Mouse (Mus musculus) stomach, embryonic 14.5 days (tissue): ENCODE results near the gene Stambpl1. TPM values are rescaled to one million over a fixed set of nuclear protein-coding genes. Genes with fewer than 3 reads are reported as not detected.

Experiments
- ATAC-seq: fragments of 200-750 bp; cut with Nextera tagmentation; 2 replicates; pipeline ENCODE4 v1.8.0; 2017; ENCODE audit warnings: low read depth, moderate TSS enrichment; ENCODE audit not compliant: insufficient number of reproducible peaks, insufficient read depth, low FRiP score
- H3K27ac ChIP-seq: fragments of 300-500 bp; sonication (generic); 2 replicates; pipeline ENCODE4 v1.5.1; 2014; ENCODE audit warnings: mild to moderate bottlenecking, low read length, moderate library complexity, mixed read lengths
- H3K27me3 ChIP-seq: fragments of 300-500 bp; sonication (generic); 2 replicates; pipeline ENCODE4 v1.6.1; 2014; ENCODE audit warnings: low read length, control low read depth, mixed read lengths; ENCODE audit not compliant: control insufficient read depth, insufficient read depth
- H3K36me3 ChIP-seq: fragments of 300-500 bp; sonication (generic); 2 replicates; pipeline ENCODE4 v1.6.1; 2014; ENCODE audit warnings: mild to moderate bottlenecking, control low read depth, low read length, moderate library complexity, mixed read lengths; ENCODE audit not compliant: control insufficient read depth, insufficient read depth
- H3K4me1 ChIP-seq: fragments of 300-500 bp; sonication (generic); 2 replicates; pipeline ENCODE4 v1.6.1; 2014; ENCODE audit warnings: low read length, control low read depth, mixed read lengths; ENCODE audit not compliant: control insufficient read depth, insufficient read depth
- H3K4me2 ChIP-seq: fragments of 300-500 bp; sonication (generic); replicated peaks from 2 replicates; pipeline ENCODE4 v1.6.1; 2014; ENCODE audit warnings: low read depth, low read length, control low read depth
- H3K4me3 ChIP-seq: fragments of 300-500 bp; sonication (generic); 2 replicates; pipeline ENCODE4 v1.5.1; 2014; ENCODE audit warnings: low read depth, low read length, control low read depth
- H3K9ac ChIP-seq: fragments of 300-500 bp; sonication (generic); replicated peaks from 2 replicates; pipeline ENCODE4 v1.6.1; 2014; ENCODE audit warnings: low read depth, mild to moderate bottlenecking, control low read depth, low read length, moderate library complexity, mixed read lengths
- H3K9me3 ChIP-seq: fragments of 300-500 bp; sonication (generic); 2 replicates; pipeline ENCODE4 v1.6.1; 2016; ENCODE audit warnings: low read depth, low read length, control low read depth; ENCODE audit not compliant: control insufficient read depth
- WGBS: fragments of 180-500 bp; shearing (Covaris S2); extraction: QIAGEN DNeasy Blood & Tissue Kit; methylation state at CpG from one replicate; pipeline ENCODE4 v1.1.7; 2014; 5-methylcytosine and 5-hydroxymethylcytosine counted together
- polyA plus RNA-seq: library from polyadenylated mRNA; unstranded; fragments of >200 nt; fragmentation: Nextera tagmentation; extraction: Ambion mirVana; gene quantifications from 2 replicates; pipeline ENCODE4 v1.2.1, GENCODE M21; 2014

Gene Stambpl1
- polyA plus RNA-seq, 1 experiment from 2014 or later = 7.4 TPM

DNA sequence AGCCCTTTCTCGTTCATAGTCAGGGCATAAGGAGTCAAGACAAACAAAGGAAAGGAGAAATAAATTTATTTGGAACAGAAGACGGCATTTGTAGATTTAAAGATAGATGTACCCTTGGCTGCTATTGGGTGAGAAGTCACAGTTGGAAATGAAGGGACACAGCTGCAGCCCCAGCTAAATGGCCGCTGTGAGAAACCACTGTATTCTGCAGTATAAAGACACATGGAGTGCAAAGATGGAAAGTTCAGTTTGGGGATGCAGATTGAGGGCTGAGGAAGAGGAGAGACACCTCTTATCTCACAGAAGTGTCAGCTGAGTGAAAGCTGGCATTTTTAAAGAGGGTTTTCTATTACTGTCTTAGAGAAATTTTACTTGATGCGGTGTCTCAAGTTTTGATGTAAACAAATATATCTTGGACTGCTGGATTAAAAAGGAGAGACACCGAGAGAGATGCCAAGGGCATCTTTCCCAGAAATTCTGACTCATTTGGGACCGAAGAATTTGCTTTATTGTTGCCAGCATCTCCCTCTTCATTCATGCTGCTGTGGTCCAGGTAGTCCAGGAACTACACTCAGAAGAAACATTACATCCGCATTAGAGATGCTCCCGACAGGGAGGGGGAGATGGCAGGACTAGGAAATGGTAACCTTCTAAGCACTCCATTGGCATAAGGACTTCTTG, 14.9 kb downstream of the Stambpl1 start:
- no peaks in the 10 kb centered on the region for H3K4me1 ChIP-seq
- WGBS = 69% methylated on average over 8 of the region's 8 CpGs
- H3K27ac ChIP-seq = no peak overlapping the region
- no peaks in the 10 kb centered on the region for H3K9me3 ChIP-seq
- H3K9ac ChIP-seq = no peak overlapping the region
- H3K27me3 ChIP-seq = no peaks in the 10 kb centered on the region
- no peak overlapping the region for H3K4me2 ChIP-seq
- H3K4me3 ChIP-seq = no peak overlapping the region
- no peaks in the 10 kb centered on the region for H3K36me3 ChIP-seq
- ATAC-seq = no peak

DNA sequence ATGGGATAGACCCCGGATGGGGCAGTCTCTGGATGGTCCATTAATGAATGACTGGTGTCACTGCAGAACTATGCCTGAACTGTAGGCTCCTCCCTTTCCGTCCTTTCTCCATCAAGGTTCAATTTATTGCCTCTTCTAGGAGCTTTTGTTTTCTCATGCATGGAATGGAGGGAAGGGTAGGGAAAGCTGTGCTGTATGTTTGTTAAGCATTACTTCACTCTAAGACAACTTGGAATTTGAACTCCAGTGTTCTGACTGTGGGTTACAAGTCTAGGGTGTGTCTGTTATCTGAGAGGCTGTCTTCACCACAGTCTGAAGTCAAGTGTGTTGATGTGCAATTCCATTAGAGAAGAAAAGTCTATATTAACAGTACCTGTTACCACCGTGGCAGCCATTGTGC, 17.0 kb downstream of the Stambpl1 start:
- Histone ChIP-seq H3K4me1 (no peaks in the 10 kb centered on the region), H3K4me3 (no peak overlapping the region), H3K36me3 (no peaks in the 10 kb centered on the region), H3K9me3 (no peaks in the 10 kb centered on the region), H3K27ac (no peak overlapping the region), H3K27me3 (no peaks in the 10 kb centered on the region), H3K9ac (no peak overlapping the region), H3K4me2 (no peak overlapping the region)
- WGBS = 65% methylated on average over 3 of the region's 3 CpGs
- ATAC-seq = peak; percentile 89

DNA sequence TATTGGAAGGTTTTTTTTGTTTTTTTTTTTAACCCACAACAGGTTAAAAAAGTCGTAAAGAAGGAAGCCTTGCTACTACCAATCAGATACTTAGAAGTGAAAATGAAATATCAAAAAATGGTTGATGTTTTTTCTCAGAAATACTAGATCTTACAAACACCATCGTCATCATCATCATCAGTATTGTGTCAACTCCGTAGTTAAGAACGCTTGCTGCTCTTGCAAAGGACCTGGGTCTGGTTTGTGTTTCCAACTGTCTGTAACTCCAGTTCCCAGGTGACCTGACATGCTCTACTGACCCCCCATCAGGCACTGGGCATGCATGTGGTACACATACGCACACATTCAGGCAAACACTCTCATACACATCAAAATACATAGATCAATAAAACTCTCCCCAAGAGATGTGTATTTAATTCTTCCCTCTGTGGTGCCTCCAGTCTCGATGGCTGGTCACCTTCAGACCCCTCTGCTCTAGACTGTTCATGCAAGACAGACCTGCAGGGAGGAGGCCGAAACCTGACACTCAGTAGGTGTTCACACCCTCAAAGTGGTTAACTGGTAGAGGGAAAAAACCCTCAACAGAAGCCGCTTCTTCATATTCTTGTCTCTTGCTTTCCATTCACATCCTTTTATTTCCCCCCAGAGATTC, 18.0 kb downstream of the Stambpl1 start:
- Histone ChIP-seq H3K9me3 (no peaks in the 10 kb centered on the region), H3K27ac (no peak overlapping the region), H3K4me1 (no peaks in the 10 kb centered on the region), H3K4me2 (no peak overlapping the region), H3K36me3 (no peaks in the 10 kb centered on the region), H3K4me3 (no peak overlapping the region), H3K27me3 (no peaks in the 10 kb centered on the region), H3K9ac (no peak overlapping the region)
- ATAC-seq = no peak
- WGBS = 78% methylated on average over 8 of the region's 8 CpGs

DNA sequence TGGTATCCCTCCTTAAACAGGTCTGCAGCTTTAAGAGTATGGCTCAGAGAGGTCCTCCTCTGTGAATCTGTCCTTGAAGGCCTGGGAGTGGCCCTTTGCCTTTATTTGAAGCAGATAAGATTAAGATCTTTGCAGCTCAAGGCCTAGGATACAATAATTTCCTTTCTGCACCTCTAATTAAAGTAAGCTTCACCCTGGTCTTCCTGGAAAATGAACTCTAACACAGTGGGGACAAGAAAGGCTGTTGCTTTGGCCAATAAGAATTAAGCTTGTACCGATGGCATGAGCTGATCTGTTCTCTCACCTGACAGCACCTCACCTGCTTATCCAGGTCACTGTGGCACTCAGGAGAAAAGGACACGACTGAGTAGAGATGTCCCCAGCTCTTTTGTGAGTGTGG, 18.8 kb downstream of the Stambpl1 start:
- H3K4me3 ChIP-seq = no peak overlapping the region
- H3K27me3 ChIP-seq = no peaks in the 10 kb centered on the region
- no peaks in the 10 kb centered on the region for H3K9me3 ChIP-seq
- no peaks in the 10 kb centered on the region for H3K4me1 ChIP-seq
- ATAC-seq = no peak
- H3K36me3 ChIP-seq = no peaks in the 10 kb centered on the region
- no peak overlapping the region for H3K4me2 ChIP-seq
- no peak overlapping the region for H3K9ac ChIP-seq
- H3K27ac ChIP-seq = no peak overlapping the region
- 53% methylated on average over 2 of the region's 2 CpGs for WGBS

DNA sequence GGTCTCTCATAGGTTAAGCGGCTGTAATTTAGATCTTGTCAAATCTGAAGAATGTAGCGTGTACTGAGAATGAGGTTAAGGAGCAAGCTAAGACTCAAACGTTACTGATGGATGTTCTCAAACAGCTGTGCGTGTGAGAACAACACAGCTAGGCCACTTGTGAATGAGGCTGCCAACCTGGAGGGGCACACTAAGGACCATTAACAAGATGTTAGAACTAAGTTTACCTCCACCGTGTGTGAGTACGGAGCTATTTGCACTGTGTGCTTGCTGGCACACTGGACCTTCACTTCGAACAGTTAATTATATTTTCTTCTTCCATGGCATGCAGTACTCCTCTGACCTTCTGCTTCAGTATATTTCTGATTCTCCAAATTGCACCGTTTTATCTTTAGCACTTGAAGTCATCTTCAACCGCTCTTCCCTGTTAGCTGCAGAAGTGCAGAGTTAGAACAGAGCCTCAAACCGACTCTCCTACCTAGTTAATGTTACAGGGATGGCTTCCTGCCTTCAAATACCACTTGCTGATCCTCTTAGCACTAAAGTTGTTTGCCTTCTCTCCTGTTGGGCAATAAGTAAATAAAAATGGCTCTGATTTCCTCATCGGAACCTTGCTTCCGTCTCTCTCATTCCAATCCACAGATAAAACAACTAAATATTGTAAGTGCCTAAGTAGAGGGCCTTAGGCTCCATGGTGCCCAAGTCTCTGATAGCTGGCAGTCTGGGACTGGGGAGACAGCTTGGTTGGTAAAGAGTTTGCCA, 20.6 kb downstream of the Stambpl1 start:
- no peaks in the 10 kb centered on the region for H3K4me1 ChIP-seq
- H3K27ac ChIP-seq = no peak overlapping the region
- H3K4me2 ChIP-seq = no peak overlapping the region
- H3K36me3 ChIP-seq = no peaks in the 10 kb centered on the region
- no peak for ATAC-seq
- no peak overlapping the region for H3K4me3 ChIP-seq
- WGBS = 74% methylated on average over 12 of the region's 12 CpGs
- no peaks in the 10 kb centered on the region for H3K27me3 ChIP-seq
- no peak overlapping the region for H3K9ac ChIP-seq
- no peaks in the 10 kb centered on the region for H3K9me3 ChIP-seq

DNA sequence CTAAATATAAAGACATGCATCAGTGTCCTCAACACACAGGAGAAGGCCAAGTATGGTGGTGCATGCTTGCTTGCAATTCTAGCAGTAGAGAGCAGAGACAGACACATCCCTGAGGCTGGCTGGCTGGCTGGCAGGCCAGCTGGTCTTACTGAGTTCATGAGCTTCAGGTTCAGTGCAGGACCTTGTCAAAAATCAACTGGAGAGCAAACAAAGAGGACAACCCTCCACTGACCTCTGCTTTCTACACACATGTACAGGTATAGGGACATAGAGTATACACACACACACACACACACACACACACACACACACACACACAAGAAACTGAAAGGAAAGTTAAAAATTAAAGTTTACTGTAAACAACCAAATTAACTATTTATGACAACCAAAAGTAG, 21.2 kb downstream of the Stambpl1 start:
- no peaks in the 10 kb centered on the region for H3K36me3 ChIP-seq
- H3K27ac ChIP-seq = no peak overlapping the region
- no peaks in the 10 kb centered on the region for H3K4me1 ChIP-seq

DNA sequence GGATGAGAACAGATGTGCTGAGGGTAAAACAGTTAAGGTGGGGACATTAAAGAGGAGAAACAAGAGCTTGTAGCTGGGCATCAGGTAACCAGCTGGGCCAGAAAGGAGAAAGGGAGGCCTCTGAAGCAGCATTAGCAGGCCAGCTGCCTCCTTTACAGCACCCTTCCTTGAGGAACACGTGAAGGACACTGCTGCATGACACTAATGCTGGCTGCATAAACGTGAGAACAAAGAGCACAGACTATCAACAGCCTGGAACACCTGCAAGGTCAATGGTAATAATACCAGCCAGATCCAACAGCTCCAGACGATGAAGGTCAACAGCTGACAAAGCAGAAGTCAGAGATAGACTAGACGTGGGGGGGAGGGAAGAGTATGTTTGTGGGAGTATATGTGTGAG, 22.1 kb downstream of the Stambpl1 start:
- H3K27me3 ChIP-seq = no peaks in the 10 kb centered on the region
- ATAC-seq = no peak
- H3K27ac ChIP-seq = no peak overlapping the region
- H3K4me2 ChIP-seq = no peak overlapping the region
- no peak overlapping the region for H3K9ac ChIP-seq
- 55% methylated on average over 4 of the region's 4 CpGs for WGBS
- no peaks in the 10 kb centered on the region for H3K4me1 ChIP-seq
- no peaks in the 10 kb centered on the region for H3K36me3 ChIP-seq
- H3K9me3 ChIP-seq = no peaks in the 10 kb centered on the region
- no peak overlapping the region for H3K4me3 ChIP-seq

More for the DNA sequence above, 21.2 kb downstream of the Stambpl1 start:
- Histone ChIP-seq H3K4me3 (no peak overlapping the region), H3K9ac (no peak overlapping the region), H3K27me3 (no peaks in the 10 kb centered on the region), H3K9me3 (no peaks in the 10 kb centered on the region), H3K4me2 (no peak overlapping the region)
- ATAC-seq = no peak

DNA sequence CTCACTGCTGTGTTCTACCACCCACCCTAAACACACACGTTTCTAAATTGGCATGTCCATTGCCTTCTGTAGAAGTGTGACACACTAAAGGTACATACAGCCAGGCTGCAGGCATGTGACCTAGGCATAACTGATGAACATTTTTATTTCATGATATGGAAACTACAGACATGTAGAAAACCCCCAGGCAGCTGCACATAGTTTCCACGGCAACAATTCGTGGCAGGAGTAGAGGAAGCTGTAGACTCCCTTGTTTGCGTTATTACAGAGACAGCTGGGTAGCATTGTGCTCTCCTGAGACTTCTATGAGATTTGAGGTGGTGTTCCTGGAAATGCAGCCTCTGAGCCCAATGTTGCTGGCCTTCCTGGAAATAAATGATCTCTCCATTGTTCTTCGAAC, 24.9 kb downstream of the Stambpl1 start:
- Histone ChIP-seq H3K36me3 (no peaks in the 10 kb centered on the region), H3K9me3 (no peaks in the 10 kb centered on the region), H3K4me2 (no peak overlapping the region), H3K9ac (no peak overlapping the region), H3K27ac (no peak overlapping the region), H3K27me3 (no peaks in the 10 kb centered on the region), H3K4me1 (no peaks in the 10 kb centered on the region), H3K4me3 (no peak overlapping the region)
- WGBS = 61% methylated on average over 5 of the region's 5 CpGs
- no peak for ATAC-seq
